Mouse (Mus musculus): ENCODE measurements around the gene Hdac6.

- TF ChIP-seq POLR2A (IDR thresholded peaks at IDR 0.05; ENCODE audit: low read depth, low read length) = no peak
- no peak for TF ChIP-seq CTCF (IDR thresholded peaks at IDR 0.05; ENCODE audit: extremely low read depth, insufficient read length, insufficient replicate concordance, low read depth, low read length)
These were observed 11.2 kb upstream of the Hdac6 start for GRCm38 (mm10) chrX:7958868-7959267.

Data from small intestine, adult 2 months (tissue).